Mouse (Mus musculus): ENCODE measurements around the gene Ankrd53.

Ankrd53 gene

DNA sequence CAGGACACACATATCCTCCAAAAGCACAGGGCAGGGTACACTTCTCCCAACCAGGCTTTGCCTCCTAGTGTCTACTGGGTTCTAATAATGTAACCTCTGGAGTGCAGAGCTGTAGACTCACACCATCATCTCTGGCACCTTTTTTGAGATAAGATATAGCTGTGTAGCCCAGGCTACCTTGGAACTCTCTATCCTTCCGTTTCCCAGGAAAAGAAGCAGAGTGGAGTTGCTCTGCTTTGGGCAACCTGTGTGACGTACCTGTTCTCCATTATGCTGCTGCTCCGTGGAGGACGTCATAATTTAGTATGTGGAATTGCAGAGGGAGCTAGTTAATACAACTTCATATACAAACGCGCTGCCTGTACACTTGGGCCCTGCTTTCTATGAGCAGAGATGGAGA, at the start of gene Ankrd53:
Gene Ankrd53, plus strand, starts transcription at position 301 of the 400 bp plus-strand sequence.
- no peak for DNase-seq (ENCODE audit: low read depth, low spot score)

DNA sequence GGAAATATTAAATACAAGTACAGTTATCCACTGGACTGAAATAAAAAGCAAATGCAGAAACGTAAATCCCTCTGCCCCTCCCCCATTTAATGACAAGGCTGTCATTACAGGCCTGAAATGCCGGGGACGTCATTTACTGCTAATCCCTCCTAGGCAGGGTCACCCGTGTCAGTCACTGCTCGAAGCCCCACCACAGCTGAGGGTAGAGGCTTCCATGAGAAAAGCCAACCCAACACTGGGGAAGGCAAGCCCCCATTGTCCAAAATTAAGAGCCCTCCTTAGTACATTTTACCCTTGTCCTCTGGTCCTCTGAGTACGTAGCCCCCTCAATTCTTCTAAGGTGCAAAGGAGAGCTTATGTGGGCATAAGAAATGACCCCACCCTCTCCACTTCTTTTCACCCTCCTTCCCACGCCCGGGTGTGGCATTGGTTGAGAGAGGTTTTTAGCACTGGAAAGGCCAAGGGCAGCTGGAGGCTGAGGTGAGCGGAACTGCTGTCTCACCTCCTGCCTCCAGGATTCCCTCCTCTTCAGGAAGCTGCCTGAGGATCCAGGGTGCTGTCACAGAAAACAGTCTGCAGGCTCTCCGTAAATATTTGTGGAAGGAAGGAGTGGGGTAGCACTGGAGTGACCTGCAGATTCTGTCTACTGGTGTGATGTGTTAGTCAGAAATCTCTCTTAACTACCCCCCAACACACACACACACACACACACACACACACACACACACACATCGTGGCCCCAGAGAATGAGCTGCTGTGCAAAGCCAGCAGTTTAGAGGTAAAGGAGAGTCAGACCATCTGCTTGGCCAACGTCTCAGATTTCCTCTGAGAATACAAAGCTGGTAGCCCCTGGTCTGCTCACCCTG, 48.9 kb upstream of the Ankrd53 start:
- no peak for DNase-seq (ENCODE audit: low read depth, low spot score)

DNA sequence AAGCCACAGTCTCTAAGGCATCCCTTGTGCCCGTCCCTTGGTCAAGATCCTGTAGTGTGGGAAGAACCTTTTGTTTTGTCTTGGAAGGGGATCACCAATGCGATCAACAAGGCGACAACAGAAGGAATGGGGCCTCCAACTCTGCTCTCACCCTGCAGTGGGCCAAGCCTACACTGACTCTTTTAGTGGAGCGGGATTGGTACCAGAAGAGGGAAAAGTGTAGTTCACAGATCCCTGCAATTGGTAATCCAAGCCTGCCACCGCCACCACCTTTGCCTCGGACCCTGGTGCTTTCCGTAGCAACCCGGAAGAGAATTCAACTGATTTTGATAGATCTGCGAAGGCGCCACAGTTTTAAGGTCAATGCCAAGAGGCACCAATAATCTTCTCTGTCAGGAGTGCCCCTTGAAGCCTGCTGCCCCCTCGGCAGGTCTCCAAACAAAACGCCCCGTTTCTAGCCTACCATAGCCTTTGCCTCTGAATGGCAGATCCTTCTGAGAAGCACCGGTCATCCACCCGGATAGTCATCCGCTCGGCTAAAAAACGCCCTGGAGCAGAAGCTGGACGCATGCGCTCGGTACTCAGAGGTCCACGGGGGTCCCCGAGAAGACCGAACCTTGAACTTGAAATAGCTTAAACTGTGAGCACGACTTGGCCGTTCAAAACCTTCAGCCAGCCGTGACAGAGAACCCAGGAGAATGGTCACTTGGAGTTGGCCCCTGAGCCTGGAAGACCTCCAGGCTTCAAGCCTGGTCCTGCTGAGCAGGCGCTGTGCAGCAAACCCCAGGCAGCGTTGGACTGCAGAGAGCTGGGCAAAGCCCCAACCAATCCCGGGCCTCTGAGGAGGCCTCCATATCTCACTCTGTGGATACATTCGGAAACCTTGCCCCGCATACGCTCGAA, 48.0 kb upstream of the Ankrd53 start:
- no peak for DNase-seq (ENCODE audit: low read depth, low spot score)

DNA sequence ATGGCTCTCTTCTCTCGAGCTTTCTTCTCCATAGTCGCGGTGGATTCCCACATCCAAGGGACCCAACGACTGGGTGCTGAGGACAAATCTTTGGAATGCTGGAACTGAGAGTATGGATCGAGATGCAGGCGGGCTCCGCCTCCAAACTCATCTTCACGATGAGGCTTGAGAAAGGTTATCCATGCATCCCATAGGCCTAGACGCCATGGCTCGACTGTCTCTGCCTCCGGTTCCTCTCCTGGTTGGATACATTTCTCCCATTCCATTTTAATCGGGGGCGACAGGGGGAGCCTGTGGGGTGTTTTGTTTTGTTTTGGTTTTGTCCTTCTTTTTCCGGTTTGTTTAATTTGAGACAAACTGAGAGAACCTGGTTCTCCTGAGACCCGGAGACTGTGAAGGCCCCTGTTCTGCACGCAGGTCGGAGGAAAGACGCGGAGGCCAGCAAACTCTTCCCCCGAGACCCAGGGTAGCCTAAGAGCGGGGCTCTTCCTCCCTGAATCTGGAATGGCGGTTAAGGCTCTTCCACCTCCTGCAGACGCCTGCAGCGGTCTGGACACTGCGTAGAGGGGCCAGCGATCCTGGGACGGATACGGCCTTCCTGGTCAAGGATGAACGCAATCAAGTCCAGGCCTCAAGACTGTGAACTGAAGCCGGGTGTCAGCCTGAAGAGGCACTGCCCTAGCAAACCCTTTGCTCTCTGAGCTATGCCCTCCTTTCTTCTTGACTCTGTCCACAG, 46.8 kb upstream of the Ankrd53 start:
- no peak for DNase-seq (ENCODE audit: low read depth, low spot score)

DNA sequence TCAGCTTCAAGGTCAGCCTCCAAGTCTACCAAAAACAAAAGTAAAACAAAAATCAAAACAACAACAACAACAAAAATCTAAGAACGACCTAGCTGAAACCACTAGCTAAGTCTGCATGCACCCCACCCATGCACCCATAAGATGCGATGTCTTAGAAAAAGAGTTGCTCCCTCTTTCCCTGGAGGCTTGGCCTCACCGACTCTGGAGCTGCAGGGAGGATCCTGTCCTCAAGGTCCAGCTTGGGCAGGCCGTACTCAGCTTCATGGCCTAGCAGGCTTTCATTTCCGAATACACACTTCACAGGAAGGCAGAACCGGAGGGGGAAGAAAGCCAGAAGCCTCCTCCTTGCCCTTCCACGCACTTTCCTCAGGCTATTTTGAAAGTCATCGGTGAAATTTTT, 45.4 kb upstream of the Ankrd53 start:
- DNase-seq (ENCODE audit: low read depth, low spot score): no peak

DNA sequence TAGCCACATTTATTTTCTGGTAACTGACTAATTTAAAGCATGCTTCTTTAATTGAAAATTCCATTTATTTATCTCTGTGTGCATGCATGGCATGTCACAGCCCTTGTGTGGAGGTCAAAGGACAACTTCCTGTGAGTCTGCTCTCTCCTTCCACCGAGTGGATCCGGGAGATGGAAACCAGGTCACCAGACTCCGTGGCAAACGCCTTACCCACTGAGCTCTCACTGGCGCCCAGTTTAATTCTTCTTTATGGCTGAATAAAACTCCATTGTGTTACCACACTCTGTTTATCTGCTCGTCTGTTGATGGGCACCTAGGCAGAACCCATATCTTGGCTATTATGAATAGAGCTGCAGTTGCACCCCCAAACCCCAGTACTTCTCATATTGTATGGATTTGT, 39.9 kb upstream of the Ankrd53 start:
- DNase-seq (ENCODE audit: low read depth, low spot score): no peak

DNA sequence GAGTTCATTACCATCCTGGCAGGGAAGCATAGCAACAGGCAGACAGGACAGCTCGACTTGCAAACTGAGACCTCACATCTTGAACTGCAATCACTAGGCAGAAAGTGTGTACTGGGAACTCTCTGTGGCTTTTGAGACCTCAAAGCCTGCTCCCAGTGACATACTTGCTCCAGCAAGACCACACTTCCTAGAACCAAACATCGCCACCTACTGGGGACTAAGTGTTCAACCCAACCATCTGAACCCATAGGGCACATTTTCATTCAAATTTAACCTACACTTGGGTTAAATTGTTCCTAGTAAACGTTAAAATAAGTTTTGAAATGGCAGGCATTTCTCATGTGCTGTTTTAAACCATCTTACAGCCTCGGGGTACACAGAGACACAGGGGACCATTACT, 35.3 kb upstream of the Ankrd53 start:
- DNase-seq (ENCODE audit: low read depth, low spot score): no peak

DNA sequence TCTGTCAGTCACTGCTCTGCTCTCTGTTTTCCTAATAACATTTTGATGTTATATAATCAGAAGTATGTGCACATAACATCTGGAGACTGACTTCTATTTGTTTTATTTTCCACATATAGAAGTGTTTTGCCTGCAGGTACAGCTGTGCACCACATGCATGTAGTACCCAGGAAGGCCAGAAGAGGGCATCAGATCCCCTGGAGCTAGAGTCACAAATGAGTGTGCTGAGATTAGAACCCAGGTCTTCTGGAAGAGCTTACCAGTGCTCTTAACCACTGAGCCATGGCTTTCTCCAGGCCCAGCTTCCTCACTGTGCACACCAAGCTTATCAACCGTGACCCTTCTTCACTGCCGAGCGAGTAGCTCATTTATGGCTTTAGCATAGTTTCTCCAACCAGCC, 34.0 kb upstream of the Ankrd53 start:
- DNase-seq (ENCODE audit: low read depth, low spot score): no peak

DNA sequence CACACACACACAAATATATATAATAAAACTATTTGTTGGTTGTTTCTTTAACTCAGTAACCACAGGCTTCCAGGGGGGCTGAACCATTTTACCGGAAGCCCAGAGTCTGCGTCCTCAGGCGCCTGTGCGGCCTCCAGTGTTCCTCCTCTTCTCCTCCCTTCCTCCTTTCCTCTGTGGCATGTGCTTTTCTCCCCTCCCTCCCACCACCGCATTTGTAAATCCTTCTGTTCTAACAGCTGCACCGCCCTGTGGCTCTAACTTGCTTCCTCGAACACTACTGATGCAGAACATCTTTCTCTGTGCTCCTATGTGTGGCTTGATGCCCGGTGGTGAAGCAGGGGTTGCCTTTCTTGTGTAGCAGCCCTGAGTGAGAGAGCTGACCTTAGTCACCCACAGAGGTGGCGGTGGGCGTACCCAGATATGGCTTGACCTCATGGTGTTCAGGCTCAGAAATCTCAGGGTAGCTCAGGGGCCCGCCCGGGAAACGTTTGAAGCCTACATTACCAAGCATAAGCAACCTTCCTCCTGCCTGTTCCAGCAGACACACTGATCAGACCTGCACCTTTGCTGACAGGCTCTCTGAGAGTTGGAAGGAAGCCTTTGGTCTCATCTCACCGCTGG, 33.0 kb upstream of the Ankrd53 start:
- no peak for DNase-seq (ENCODE audit: low read depth, low spot score)

DNA sequence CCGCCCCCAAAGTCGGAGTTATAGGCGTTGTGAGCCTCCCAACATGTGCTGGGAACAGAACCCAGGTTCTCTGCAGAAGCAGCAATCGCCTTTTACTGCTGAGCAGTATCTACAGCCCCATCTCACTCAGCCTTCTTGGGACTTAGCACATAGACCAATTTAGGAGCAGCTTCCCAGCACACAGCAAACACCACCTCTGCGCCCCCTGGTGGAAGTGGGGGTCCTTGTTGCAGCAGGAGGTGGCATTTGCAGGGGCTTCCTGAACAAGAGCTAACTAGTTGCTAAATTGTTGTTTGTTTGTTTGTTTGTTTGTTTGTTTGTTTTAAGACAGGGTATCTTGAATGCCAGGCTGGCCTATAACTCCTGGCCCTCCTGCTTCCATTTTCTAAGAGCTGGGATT, 31.3 kb upstream of the Ankrd53 start:
- peak; percentile 64 for DNase-seq (ENCODE audit: low read depth, low spot score)

DNA sequence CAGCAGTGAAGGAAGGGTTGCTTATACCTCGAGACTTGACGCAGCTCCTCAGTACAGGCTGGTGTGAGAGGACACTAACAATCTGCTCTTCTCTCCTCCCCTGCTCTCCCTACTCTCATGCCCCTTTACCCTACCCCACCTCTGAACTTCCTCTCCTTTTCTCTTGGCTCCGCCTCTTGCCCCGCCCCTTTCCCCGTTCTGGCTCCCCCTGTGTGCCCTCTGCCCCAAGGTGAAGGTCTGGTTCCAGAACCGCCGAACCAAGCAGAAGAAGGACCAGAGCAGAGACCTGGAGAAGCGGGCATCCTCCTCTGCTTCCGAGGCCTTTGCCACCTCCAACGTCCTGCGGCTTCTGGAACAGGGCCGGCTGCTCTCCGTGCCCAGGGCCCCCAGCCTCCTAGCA, 25.1 kb upstream of the Ankrd53 start:
- DNase-seq (ENCODE audit: low read depth, low spot score): no peak

DNA sequence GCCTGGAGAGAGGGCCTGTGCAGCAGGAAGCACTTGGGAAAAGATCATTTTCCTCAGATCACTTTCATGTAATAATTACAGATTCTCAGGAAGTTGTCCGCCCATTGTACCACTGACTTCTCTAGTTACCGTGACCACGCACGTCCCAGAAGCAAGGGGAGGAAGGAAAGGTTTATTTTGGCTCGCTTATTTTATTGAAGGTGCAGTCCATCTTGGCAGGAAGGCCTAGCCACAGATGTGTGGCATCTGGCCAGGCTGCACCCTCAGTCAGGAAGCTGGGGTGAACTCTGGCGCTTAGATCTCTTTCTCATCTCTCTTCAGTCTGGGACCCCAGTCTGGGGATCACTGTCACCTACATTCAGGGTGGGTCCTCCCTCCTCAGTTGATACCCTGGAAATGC, 23.8 kb upstream of the Ankrd53 start:
- no peak for DNase-seq (ENCODE audit: low read depth, low spot score)

DNA sequence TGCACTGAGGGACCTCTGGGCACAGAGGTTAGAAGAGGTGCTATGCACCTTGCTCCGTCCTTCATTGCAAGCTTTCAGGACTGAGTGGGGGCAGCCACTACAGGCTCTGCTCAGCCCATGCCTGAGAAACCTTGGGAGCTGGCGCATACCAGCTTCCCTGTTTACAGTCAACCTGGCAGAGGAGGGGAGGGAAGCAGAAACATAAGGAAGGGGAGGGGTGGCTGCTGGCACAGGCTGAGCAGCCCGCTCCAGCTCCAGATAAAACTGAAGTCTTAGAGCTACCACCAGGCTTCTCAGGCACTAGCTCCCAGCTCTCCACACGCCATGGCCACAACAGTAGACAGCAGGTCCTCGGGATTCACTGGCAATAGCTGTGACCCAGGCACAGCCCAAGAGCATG, 19.7 kb upstream of the Ankrd53 start, which contains the start of gene Atp6v1b1:
Gene Atp6v1b1, plus strand, starts transcription at position 230 of the 400 bp plus-strand sequence.
- no peak for DNase-seq (ENCODE audit: low read depth, low spot score)

DNA sequence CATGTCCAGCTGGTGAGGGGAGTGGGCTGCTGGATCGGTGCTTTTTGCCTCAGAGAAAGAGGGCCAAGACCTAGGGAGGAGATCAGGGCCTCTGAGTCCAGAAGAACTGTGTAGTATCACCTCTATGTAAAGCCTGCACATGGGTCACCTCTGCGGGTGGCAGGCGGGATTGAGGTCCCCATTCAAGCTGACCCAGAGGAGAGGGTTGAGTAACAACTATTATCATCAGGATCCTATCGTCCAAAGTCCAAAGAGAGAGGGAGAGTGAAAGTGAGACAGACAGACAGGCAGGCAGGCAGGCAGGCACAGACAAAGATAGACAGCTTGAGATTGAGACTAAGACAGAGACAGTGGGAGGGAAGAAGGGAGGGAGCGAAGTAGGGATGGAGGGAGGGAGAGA, 19.2 kb upstream of the Ankrd53 start:
- no peak for DNase-seq (ENCODE audit: low read depth, low spot score)

DNA sequence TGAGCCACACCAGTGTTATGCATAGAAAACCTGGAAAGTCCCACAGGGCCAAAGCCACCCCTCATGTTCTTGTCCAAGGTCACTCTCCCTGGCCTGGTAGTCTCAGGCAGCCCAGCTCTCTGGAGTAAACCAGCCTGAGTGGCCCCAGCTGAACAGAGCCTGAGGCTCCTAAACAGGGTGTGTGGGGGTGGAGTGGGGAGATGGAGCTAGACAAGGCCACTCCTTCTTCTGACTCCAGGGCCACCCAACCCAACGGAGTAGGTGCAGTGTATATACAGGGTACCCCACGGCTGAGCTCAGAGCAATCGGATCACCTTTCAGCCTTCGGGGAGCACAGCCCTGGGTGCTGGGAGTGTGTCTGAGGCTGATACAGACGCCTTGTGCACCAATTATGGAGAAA, 18.3 kb upstream of the Ankrd53 start:
- DNase-seq (ENCODE audit: low read depth, low spot score): no peak

DNA sequence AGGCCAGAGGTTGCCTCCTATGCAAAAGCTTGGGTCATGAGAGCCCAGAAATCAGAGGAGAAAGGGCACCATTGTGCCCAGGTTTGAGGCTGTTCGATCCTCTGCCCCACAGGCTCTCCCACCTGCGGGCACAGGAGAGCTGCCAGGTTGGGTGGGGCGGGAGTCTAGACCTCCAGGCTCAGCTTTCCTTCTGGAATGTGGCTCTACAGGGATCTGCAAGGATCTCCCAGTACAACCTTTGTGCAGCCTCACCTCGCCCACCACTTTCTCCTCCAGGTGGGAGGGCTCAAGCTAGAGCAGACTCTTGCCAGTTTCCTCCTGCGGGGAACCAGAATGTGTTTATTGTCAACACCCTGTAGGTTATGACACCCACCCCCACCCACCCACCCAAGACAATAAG, 17.9 kb upstream of the Ankrd53 start:
- DNase-seq (ENCODE audit: low read depth, low spot score): no peak

DNA sequence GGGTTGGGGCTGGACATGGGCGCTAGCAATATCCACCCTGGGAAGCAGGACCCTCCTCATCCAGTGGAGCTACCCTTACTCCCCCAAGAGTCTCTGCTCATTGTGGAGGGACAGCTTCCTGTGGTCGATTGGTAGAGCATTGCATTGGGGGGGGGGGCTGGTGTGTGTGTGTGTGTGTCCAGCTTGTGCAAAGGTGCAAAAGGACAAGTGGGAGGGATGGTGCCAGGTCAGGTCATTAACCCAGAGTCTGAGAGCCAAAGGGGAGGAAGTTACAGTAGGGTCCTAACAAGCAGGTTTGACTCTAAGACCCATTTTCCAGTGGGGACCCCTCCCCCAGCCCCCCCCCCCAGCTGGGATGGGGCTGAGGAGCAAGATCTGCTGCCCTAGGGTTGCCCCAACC, 17.0 kb upstream of the Ankrd53 start:
- DNase-seq (ENCODE audit: low read depth, low spot score): no peak

DNA sequence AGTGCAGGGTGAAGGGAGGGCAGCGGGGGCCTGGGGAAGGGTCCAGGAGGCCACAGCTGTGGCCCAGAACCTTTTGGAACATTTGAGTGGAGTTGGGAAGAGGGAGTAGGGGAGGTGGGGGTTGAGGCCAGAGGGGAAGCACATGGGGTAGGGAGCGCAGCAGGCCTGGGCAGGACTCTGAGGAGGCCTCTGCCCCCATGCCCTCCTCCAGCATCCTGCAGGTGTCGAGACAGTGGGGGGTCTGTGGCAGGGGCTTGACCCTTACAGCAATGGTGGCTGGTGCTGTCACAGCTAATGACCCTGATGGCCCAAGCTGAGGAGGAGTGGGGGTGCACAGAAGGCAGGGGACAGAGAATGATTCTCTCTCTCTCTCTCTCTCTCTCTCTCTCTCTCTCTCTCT, 13.2 kb upstream of the Ankrd53 start:
- DNase-seq (ENCODE audit: low read depth, low spot score): no peak

DNA sequence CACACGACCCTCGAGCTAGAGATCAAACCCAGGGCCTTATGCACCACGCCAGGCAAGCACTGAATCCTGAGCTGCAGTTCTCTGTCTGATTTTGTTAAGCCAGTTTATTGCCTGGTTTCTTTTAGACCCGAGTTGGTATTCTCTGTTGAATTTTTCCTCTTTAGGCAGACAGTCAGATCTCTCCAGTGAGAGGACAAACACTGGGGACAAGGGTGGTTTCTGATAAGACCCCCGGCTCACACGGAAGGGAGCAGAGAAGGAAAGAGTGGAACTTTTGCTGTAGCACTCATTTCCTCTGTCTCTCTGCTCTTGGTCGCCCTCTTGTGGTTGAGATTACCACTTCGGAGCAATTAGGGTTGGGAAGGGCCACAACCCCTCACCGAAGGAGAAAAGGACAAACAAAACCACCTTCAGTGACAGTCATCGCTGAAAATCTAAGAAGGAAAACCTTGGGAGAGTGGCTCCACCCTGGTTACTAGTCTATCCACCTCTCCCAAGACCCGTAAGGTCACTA, 12.2 kb upstream of the Ankrd53 start:
- DNase-seq (ENCODE audit: low read depth, low spot score): peak; percentile 69

DNA sequence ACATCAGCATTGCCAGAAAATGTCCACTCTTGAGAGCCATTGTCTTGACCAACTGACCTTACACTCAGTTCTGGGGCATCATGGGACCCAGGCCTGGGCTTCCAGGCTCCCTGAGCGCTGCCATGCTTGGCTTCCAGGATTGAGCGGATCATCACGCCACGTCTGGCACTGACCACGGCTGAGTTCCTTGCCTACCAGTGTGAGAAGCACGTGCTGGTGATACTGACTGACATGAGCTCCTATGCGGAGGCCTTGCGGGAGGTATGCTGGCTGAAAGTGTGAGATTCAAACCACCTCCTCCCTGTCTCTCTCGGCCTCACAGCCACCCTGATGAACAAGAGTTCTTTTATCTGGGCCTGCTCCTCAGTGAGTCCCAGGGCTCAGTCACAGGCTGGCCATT, 6.4 kb upstream of the Ankrd53 start:
- no peak for DNase-seq (ENCODE audit: low read depth, low spot score)

DNA sequence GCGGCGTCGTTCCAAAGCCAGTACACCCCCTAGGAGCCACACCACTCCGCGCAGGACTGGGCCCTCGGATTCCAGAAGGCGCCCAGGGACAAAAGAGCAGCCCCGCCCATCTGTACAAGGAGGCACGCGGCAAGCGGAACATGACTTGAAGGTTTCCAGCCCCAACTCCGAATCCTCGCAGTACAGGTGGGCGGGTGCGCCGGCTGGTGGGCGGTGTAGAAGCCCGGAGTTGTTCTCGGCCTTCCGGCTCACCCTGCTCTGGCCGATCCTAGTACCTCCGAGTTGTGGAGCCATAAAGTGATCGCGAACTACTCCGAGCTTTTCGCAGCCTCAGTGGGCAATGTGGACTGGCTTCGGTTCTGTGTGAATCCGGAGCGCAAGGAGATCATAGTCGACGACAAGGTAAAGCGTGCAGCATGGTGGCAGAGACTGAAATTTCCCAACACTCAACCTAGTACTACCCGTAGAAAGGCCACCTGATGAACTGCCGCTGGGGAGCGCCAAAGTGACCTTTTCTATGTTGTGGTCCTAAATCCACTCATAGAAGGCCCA, 512 bp downstream of the Ankrd53 start:
- no peak for DNase-seq (ENCODE audit: low read depth, low spot score)
